Mouse (Mus musculus): Measurements from ENCODE around the gene Jund. TPM values are rescaled to one million over a fixed set of nuclear protein-coding genes. Genes with fewer than 3 reads are reported as not detected.

Jund gene
- total and polyA plus RNA-seq, 3 experiments: 191 to 283 (median 279) TPM

GRCm38 (mm10) chr8:70743656-70744590, 45.2 kb downstream of the Jund start:
- H3K36me3 ChIP-seq (replicated peaks in 1 of 2; ENCODE audit: control insufficient read depth in 1 of 2, insufficient read depth in 1 of 2, low read length in 1 of 2): peaks cover 4 to 40% of the 10 kb centered on the region in 2 experiments
- dilution Hi-C loops (cut with MboI; ENCODE audit: extremely low pct_ligation_motif_present, extremely low pct_unique_long_range_greater_than_20kb, low sequenced_read_pairs): no loop called here
- H3K79me2 ChIP-seq (replicated peaks; ENCODE audit: control insufficient read depth, extremely low read depth, insufficient read depth, poor library complexity, severe bottlenecking): no peaks in the 10 kb centered on the region
- H3K9ac ChIP-seq (ENCODE audit: insufficient read depth, low read depth): no peak overlapping the region
- TF ChIP-seq MAFK (IDR thresholded peaks at IDR 0.05; ENCODE audit: insufficient replicate concordance, low read length): no peak
- TF ChIP-seq MEF2A (IDR thresholded peaks at IDR 0.05; ENCODE audit: borderline replicate concordance, low read depth, low read length): no peak
- TF ChIP-seq NRF1 (IDR thresholded peaks at IDR 0.05; ENCODE audit: low read depth, low read length): no peak
- TF ChIP-seq TBP (conservative IDR thresholded peaks at IDR 0.05; ENCODE audit: low read depth, low read length): no peak
- no peak for TF ChIP-seq ZNF384 (IDR thresholded peaks at IDR 0.05; ENCODE audit: low read depth, low read length)
- TF ChIP-seq JUN (IDR thresholded peaks at IDR 0.05; ENCODE audit: insufficient read depth, low read depth, low read length): no peak
- H3K4me3 ChIP-seq (replicated peaks in 1 of 3; ENCODE audit: low read depth in 2 of 3, low read length in 2 of 3, poor library complexity in 1 of 3): no peak overlapping the region
- H3K27ac ChIP-seq (ENCODE audit: insufficient read depth, low read depth): no peak overlapping the region
- no peaks in the 10 kb centered on the region for H3K27me3 ChIP-seq (replicated peaks)
- no peak overlapping the region for H3K4me2 ChIP-seq (ENCODE audit: insufficient read depth, low read depth, poor library complexity, severe bottlenecking)
- DNase-seq (ENCODE audit: extremely low read depth): no peak
- H3K4me1 ChIP-seq (ENCODE audit: control insufficient read depth in 1 of 2, insufficient read depth in 2 of 2): peaks cover 5 to 16% of the 10 kb centered on the region in 2 experiments; a peak in 3 of 4 replicates
- in situ Hi-C loops (cut with MboI; ENCODE audit: low pct_ligation_motif_present, low pct_unique_long_range_greater_than_20kb, low sequenced_read_pairs): no loop called here
- no peaks in the 10 kb centered on the region for H3K9me3 ChIP-seq (replicated peaks; ENCODE audit: low read length)

- Histone ChIP-seq H3K9ac (ENCODE audit: insufficient read depth, low read depth) (no peak overlapping the region), H3K4me3 (replicated peaks in 1 of 3; ENCODE audit: low read depth in 2 of 3, low read length in 2 of 3, poor library complexity in 1 of 3) (no peak overlapping the region), H3K4me1 (ENCODE audit: control insufficient read depth in 1 of 2, insufficient read depth in 2 of 2) (peaks cover 5 to 19% of the 10 kb centered on the region in 2 experiments; a peak in 3 of 4 replicates), H3K9me3 (replicated peaks; ENCODE audit: low read length) (no peaks in the 10 kb centered on the region), H3K79me2 (replicated peaks; ENCODE audit: control insufficient read depth, extremely low read depth, insufficient read depth, poor library complexity, severe bottlenecking) (no peaks in the 10 kb centered on the region), H3K27me3 (replicated peaks) (no peaks in the 10 kb centered on the region), H3K4me2 (ENCODE audit: insufficient read depth, low read depth, poor library complexity, severe bottlenecking) (no peak overlapping the region), H3K27ac (ENCODE audit: insufficient read depth, low read depth) (no peak overlapping the region), H3K36me3 (replicated peaks in 1 of 2; ENCODE audit: control insufficient read depth in 1 of 2, insufficient read depth in 1 of 2, low read length in 1 of 2) (peaks cover 4 to 49% of the 10 kb centered on the region in 2 experiments)
- dilution Hi-C loops (cut with MboI; ENCODE audit: extremely low pct_ligation_motif_present, extremely low pct_unique_long_range_greater_than_20kb, low sequenced_read_pairs): no loop called here
- no peak for TF ChIP-seq MEF2A (IDR thresholded peaks at IDR 0.05; ENCODE audit: borderline replicate concordance, low read depth, low read length)
- TF ChIP-seq GABPA (IDR thresholded peaks at IDR 0.05; ENCODE audit: insufficient replicate concordance, low read depth, low read length): no peak
- no peak for TF ChIP-seq MAX (IDR thresholded peaks at IDR 0.05; ENCODE audit: low read length)
- no peak for TF ChIP-seq IRF4 (IDR thresholded peaks at IDR 0.05; ENCODE audit: low read depth, low read length)
- TF ChIP-seq CHD2 (IDR thresholded peaks at IDR 0.05; ENCODE audit: low read length): no peak
- TF ChIP-seq HCFC1 (IDR thresholded peaks at IDR 0.05; ENCODE audit: low read depth, low read length): no peak
- no peak for TF ChIP-seq ZMIZ1 (IDR thresholded peaks at IDR 0.05; ENCODE audit: low read depth, low read length)
- no peak for TF ChIP-seq ZKSCAN1 (IDR thresholded peaks at IDR 0.05; ENCODE audit: borderline replicate concordance, low read depth, low read length)
- no peak for TF ChIP-seq ETS1 (conservative IDR thresholded peaks at IDR 0.05; ENCODE audit: low read depth, low read length)
- no peak for TF ChIP-seq EP300 (IDR thresholded peaks at IDR 0.05; ENCODE audit: low read length)
- no peak for TF ChIP-seq MYC (IDR thresholded peaks at IDR 0.05; ENCODE audit: low read depth, low read length)
- TF ChIP-seq ZNF384 (IDR thresholded peaks at IDR 0.05; ENCODE audit: low read depth, low read length): no peak
- TF ChIP-seq ELF1 (IDR thresholded peaks at IDR 0.05; ENCODE audit: low read depth, low read length): no peak
- TF ChIP-seq SIN3A (IDR thresholded peaks at IDR 0.05; ENCODE audit: low read length): no peak
- DNase-seq (ENCODE audit: extremely low read depth): no peak
- in situ Hi-C loops (cut with MboI; ENCODE audit: low pct_ligation_motif_present, low pct_unique_long_range_greater_than_20kb, low sequenced_read_pairs): no loop called here
Measured at GRCm38 (mm10) chr8:70744806-70745205, 46.1 kb downstream of the Jund start.

Measured in CH12.LX (cell line).